Mouse (Mus musculus) neural tube, embryonic 10.5 days (tissue): ENCODE results near the gene Ccl6.
"Not testable (repeated sequence)": the region's sequence is repeated elsewhere in the genome, so short reads cannot be mapped to it uniquely, and the experiment has no call there.

Experiments
- DNase-seq: peaks from one replicate; pipeline ENCODE4 v3.0.0-alpha.2; 2017; ENCODE audit warnings: low spot score; ENCODE audit errors: extremely low spot score

Gene Ccl6

DNA sequence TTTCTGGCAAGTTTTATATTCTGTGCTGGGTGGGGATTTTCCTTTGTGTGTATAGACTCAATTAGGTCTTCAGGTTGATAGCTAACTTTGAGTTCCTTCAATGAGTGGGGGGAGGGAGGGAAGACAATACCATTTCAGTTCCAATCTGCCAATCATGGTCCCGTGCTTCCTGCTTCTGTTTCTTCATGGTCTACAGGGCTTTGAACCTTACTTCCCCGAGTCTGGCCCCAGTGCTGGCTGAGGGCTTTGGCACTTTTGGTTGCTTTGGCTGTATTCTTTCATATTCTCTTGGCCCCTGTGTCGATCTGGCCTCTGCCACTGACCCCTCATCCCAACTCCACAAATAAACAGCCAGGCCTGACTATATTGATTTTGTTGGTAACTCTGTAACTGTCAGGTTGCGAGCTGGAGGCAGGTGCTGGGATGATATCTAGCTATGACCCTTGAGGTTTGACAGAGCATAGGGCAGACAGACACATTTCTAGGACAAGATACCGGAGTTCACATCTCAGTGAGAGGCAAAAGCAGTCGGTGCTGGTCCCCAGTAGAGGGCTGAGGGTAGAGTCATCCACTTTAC is 30.5 kb downstream of the Ccl6 start:
- no peak for DNase-seq

DNA sequence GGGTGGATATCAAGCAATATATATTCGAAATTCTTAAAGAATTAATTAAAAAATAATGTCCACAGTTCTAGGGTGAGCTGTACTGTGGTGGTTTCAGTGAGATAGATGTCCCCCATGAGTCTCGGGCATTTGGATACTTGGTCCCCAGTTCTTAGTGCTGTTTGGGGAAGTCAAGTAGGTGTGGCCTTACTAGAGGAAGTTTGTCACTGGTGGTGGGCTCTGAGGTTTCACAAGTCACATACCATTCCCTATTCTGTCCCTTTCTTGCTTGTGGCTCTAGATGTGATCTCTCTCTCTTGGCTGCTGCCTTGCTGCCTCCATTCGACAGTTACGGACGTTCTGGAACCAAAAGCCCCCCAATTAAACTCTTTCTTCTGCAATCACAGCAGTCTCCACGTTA is 32.5 kb downstream of the Ccl6 start:
- DNase-seq, result no peak

DNA sequence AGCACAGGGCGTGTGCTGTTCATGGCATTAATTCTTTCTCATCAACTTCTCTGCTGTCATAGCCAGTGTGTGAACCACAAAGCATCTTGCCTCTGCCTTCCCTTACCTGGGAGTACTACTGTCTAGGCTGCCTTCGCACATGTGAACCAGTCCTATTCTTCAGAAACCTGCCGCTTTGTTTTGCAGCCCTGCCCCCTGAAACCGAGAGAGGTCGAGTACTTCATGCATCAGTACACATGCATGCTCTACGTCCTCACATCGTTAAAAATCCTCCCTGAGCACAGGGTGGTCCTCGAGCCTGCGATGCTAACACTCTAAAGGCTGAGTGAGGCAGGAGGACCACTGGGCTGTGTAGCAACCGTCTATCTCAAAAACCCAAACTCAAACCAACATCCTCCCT is 35.8 kb downstream of the Ccl6 start:
- DNase-seq, result no peak

DNA sequence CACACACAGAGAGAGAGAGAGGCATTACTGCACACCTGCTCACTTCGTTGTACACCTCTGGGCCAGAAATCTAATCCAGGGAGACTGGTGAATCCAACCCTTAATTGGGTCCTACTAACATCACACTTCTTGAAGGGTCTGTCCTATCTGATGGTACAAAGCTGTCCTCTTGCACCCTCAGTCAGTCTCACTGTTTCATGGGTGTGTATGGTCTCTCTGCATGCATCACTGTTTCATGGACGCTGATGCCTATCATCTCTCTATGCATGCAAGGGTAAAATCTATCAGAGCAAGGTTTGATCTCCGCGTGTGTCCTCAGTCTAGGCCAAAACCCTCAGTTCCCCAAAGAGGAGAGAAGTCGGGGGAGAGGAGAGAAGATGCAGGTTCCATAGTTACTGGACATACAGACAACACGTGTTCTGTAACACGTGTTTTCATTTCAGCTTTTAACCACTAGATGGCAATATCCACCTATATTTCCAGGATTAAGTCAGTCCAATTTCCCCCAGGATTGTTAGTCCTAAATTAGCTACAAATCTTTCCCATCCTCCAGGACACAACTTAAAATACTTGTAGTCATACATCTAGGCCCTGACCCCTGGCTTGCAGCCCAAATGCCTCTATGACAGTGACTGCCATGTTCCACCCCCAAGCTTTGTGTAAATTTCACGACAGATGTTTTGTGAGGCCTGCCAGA is 36.7 kb downstream of the Ccl6 start:
- DNase-seq, result peak; percentile 43

DNA sequence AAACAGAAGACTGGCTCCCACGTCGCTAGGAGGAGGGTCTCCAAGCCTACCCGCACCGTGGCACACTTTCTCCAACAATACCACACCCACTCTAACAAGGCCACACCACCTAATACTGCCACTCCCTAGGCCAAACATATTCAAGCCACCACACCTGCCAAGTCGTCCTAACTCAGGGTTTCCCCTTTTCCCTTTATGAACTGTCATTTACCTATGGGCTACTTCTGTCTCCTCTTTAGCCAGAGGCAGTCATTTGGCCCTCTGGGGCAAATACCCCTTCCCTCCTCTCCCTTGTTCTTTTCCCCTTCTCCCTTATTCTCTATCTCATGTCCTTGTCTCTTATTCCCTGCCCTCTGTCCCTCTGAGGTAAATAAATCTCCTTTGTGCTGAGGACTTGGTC is 41.2 kb downstream of the Ccl6 start:
- DNase-seq, result no peak

DNA sequence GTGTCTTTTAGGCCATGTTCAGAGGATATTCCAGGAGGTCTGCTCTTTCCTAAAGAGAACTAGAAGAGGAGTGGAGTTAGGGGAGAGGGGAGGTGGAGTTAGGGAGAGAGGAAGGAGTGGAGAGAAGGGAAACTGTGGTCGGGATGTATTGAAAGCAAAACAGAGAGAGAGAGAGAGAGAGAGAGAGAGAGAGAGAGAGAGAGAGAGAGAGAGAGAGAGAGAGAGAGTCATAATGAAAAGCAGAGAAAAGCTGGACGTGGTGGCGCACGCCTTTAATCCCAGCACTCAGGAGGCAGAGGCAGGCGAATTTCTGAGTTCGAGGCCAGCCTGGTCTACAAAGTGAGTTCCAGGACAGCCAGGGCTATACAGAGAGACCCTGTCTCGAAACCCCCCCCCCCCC is 41.9 kb downstream of the Ccl6 start:
- DNase-seq, result not testable (repeated sequence)

DNA sequence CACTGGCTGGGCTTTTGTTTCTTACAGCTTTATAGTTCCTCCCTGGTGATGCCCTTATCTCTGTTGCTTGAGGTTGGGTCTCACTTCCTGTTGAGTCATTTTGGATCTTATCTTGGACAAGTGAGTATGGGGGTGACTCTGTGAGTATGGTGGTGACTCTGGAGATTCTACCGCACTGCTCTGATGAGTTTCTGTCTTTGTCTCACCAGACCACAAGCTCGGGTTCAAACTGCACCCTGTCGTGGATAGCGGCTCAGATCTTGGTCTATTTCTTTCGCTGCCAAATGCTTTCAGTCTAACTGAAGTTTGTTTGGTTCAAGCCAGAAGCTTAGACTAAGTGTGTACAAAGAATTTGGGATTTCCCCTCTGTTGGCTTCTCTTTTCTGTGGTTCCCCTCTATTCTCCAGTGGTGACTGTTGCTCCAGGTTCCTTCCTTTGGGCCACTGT is 42.7 kb downstream of the Ccl6 start:
- no peak for DNase-seq

DNA sequence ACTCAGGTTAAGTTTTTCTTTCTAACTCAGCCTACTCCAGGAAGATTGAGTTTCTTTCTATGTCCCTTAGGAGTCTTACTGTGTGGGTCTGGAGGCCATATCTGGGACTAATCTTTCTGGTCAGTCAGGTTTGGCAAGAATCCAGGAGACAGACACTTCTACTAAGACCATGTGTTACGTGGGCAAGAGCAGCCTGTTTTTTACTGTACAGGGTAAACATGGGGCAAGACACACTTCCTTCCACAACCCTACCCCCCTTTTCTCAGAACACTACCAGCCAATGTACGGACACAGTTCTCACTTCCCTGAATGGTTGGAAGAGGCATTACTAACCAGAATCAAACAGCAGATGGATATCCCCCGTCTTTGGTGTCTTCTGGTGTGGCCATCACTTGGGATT is 48.7 kb downstream of the Ccl6 start:
- DNase-seq, result no peak

DNA sequence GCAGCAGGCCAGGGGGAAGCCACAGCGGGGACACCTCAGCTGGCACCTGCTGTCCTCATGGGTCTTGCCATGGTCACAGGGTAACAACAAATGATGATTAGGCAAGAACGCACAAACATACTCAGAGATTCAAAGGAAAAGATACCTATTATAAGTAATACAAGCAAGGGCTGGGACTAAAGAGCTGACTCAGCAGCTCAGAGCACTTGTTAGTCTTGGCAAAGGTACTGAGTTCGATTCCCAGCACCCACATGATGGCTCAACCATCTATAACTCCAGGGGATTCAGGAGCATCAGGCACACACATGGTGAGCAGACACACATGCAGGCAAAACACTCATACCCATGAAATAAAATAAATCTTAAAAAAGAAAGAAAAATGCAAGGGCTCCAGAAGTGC is 51.5 kb downstream of the Ccl6 start:
- no peak for DNase-seq

DNA sequence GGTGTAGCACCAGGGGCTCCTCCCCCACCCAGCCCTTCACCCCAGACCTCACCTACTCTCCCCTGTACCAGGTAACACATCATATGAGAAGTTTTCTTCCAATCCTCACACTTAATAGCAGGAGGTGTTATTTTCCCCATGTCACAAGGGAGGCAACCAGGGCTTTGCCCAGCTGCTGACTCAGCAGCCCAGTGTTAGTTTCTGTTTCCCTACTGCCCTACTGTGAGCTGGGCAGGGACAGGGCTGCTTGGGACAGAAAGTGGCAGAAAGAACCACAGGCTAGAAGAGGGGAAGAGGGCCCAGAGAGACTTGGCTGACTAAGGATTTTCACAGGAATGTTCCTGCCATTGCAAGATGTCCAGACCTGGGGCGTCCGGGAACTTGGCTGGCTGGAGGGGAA is 52.0 kb downstream of the Ccl6 start:
- no peak for DNase-seq

DNA sequence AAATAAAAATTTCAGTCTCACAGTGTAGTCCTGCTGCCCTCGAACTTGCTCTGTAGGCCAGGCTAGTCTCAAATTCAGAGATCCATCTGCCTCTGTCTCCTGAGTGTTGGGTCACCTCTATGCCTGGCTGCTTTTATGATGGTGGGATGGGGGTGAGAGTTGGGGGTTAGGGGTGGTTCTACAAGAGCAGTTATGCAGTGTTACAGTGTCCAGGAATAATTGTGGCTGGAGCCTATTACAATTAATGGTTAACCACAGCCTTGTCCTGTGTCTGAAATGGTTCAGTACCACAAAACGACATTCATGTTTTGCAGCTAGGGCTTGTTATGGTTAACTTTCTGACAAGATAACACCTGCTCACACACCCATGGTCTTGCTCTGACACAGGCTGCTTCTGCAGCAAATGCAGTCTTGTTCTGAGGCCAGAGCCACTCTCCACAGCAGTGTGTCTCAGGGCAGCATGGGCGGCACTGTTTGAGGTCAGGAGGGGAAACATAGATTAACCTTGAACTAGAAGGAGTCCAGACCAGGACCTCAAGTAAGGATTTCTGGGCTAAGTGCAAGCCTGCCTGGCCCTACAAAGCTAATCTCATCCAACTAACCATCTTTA is 54.1 kb downstream of the Ccl6 start:
- no peak for DNase-seq
